Mouse (Mus musculus) limb, embryonic 14.5 days (tissue): ENCODE measurements around the gene Them5. TPM values are rescaled to one million over a fixed set of nuclear protein-coding genes. Genes with fewer than 3 reads are reported as not detected.

Experiments
- ATAC-seq: fragments of 200-750 bp; cut with Nextera tagmentation; 2 replicates; pipeline ENCODE4 v1.8.0; 2017; ENCODE audit warnings: low read depth, moderate number of reproducible peaks, moderate TSS enrichment; ENCODE audit not compliant: low FRiP score
- DNase-seq: peaks from one replicate; pipeline ENCODE4 v3.0.0-alpha.2; 2015; ENCODE audit warnings: low spot score
- H3K27ac ChIP-seq: fragments of 300-500 bp; sonication (generic); replicated peaks from 2 replicates; pipeline ENCODE4 v1.5.1; 2014; ENCODE audit warnings: low read depth, mild to moderate bottlenecking, low read length, moderate library complexity, mixed read lengths
- H3K27me3 ChIP-seq: fragments of 300-500 bp; sonication (generic); 2 replicates; pipeline ENCODE4 v1.6.1; 2014; ENCODE audit warnings: low read length, mixed read lengths; ENCODE audit not compliant: control insufficient read depth, insufficient read depth
- H3K36me3 ChIP-seq: fragments of 300-500 bp; sonication (generic); 2 replicates; pipeline ENCODE4 v1.6.1; 2014; ENCODE audit warnings: mild to moderate bottlenecking, low read length, moderate library complexity, mixed read lengths; ENCODE audit not compliant: control insufficient read depth, insufficient read depth
- H3K4me1 ChIP-seq: fragments of 300-500 bp; sonication (generic); 2 replicates; pipeline ENCODE4 v1.6.1; 2014; ENCODE audit warnings: antibody characterized with exemption, low read length, mixed read lengths; ENCODE audit not compliant: control insufficient read depth, insufficient read depth
- H3K4me2 ChIP-seq: fragments of 300-500 bp; sonication (generic); replicated peaks from 2 replicates; pipeline ENCODE4 v1.6.1; 2014; ENCODE audit warnings: low read depth, mild to moderate bottlenecking, low read length, moderate library complexity; ENCODE audit not compliant: severe bottlenecking
- H3K4me3 ChIP-seq: fragments of 300-500 bp; sonication (generic); replicated peaks from 2 replicates; pipeline ENCODE4 v1.5.1; 2014; ENCODE audit warnings: low read length
- H3K9ac ChIP-seq: fragments of 300-500 bp; sonication (generic); 2 replicates; pipeline ENCODE4 v1.6.1; 2014; ENCODE audit warnings: mild to moderate bottlenecking, low read depth, low read length, moderate library complexity; ENCODE audit not compliant: severe bottlenecking
- H3K9me3 ChIP-seq: fragments of 300-500 bp; sonication (generic); 2 replicates; pipeline ENCODE4 v1.6.1; 2016; ENCODE audit warnings: low read length; ENCODE audit not compliant: control insufficient read depth
- POLR2A ChIP-seq: fragments of 200-500 bp; IDR thresholded peaks from 2 replicates; pipeline ENCODE4 v1.8.0; 2012; ENCODE audit warnings: inconsistent platforms, mild to moderate bottlenecking, moderate library complexity, borderline replicate concordance; ENCODE audit not compliant: insufficient read depth, insufficient read length; ENCODE audit errors: extremely low read depth
- WGBS: fragments of 180-500 bp; shearing (Covaris S2); extraction: QIAGEN DNeasy Blood & Tissue Kit; methylation state at CpG from one replicate; pipeline ENCODE4 v1.1.7; 2014; 5-methylcytosine and 5-hydroxymethylcytosine counted together
- polyA plus RNA-seq, 2 experiments: library from polyadenylated mRNA; depleted of rRNA in 1 of 2; stranded (reverse) in 1 of 2; unstranded in 1 of 2; fragments of >200 nt; fragmentation: Nextera tagmentation in 1 of 2; extraction: Ambion mirVana in 1 of 2; gene quantifications; 2 replicates each; pipeline versions ENCODE4 v1.2.1 to v1.2.3; 2012 to 2014

The Them5 gene
- polyA plus RNA-seq, 2 experiments: 17.8 to 73.5 TPM

- Histone ChIP-seq H3K27ac (0 out of 2 replicates have a peak overlapping the region, but pooled peaks have one; percentile 52), H3K4me3 (peak overlapping the region; percentile 61), H3K4me1 (no peaks in the 10 kb centered on the region; the same call in 1 of the 2 replicates), H3K9me3 (no peaks in the 10 kb centered on the region), H3K4me2 (peak overlapping the region; percentile 94), H3K36me3 (0 out of 2 replicates have a peak, but pooled peaks cover 2% of the 10 kb centered on the region), H3K27me3 (peaks cover 24% of the 10 kb centered on the region; the same call in 1 of the 2 replicates), H3K9ac (peak overlapping the region; percentile 88)
- WGBS: 12% methylated on average over 47 of the region's 97 CpGs
- DNase-seq (peak; percentile 20), ATAC-seq (peak; percentile 72)
- no peak for TF ChIP-seq POLR2A
Observed at GRCm38 (mm10) chr3:94363291-94364153, 21.6 kb downstream of the Them5 start.

- Histone ChIP-seq H3K4me2 (peak overlapping the region; percentile 94), H3K4me3 (peak overlapping the region; percentile 61), H3K9ac (peak overlapping the region; percentile 88), H3K9me3 (no peaks in the 10 kb centered on the region), H3K27ac (0 out of 2 replicates have a peak overlapping the region, but pooled peaks have one; percentile 52), H3K27me3 (peaks cover 24% of the 10 kb centered on the region; the same call in 1 of the 2 replicates), H3K36me3 (0 out of 2 replicates have a peak, but pooled peaks cover 2% of the 10 kb centered on the region), H3K4me1 (no peaks in the 10 kb centered on the region; the same call in 1 of the 2 replicates)
- DNase-seq (no peak), ATAC-seq (no peak; the same call in 1 of the 2 replicates)
- TF ChIP-seq POLR2A: no peak
- WGBS: 5% methylated on average over 17 of the region's 23 CpGs
Observed at GRCm38 (mm10) chr3:94364154-94364526, 22.2 kb downstream of the Them5 start.

GRCm38 (mm10) chr3:94366761-94367160 lies 24.9 kb downstream of the Them5 start:
- no peaks in the 10 kb centered on the region for H3K9me3 ChIP-seq
- 17% methylated on average over 3 of the region's 3 CpGs for WGBS
- ATAC-seq: no peak

GRCm38 (mm10) chr3:94367511-94367910 lies 25.6 kb downstream of the Them5 start:
- Histone ChIP-seq H3K4me2 (no peak overlapping the region), H3K4me1 (peaks cover 11% of the 10 kb centered on the region), H3K9me3 (no peaks in the 10 kb centered on the region), H3K4me3 (no peak overlapping the region), H3K9ac (no peak overlapping the region), H3K36me3 (0 out of 2 replicates have a peak, but pooled peaks cover 2% of the 10 kb centered on the region), H3K27ac (no peak overlapping the region), H3K27me3 (peaks cover 19% of the 10 kb centered on the region; the same call in 1 of the 2 replicates)
- WGBS: 79% methylated on average over 6 of the region's 6 CpGs
- no peak for ATAC-seq
- no peak for TF ChIP-seq POLR2A
- no peak for DNase-seq

More at GRCm38 (mm10) chr3:94366761-94367160, 24.9 kb downstream of the Them5 start:
- Histone ChIP-seq H3K27ac (no peak overlapping the region), H3K4me1 (peaks cover 3% of the 10 kb centered on the region), H3K27me3 (peaks cover 24% of the 10 kb centered on the region; the same call in 1 of the 2 replicates), H3K9ac (no peak overlapping the region), H3K4me3 (no peak overlapping the region), H3K4me2 (no peak overlapping the region), H3K36me3 (0 out of 2 replicates have a peak, but pooled peaks cover 2% of the 10 kb centered on the region)
- TF ChIP-seq POLR2A: 0 out of 2 replicates have a peak, but pooled peaks have one; percentile 20
- peak; percentile 86 for DNase-seq

GRCm38 (mm10) chr3:94368631-94369030 lies 26.7 kb downstream of the Them5 start:
- no peak for TF ChIP-seq POLR2A
- H3K4me3 ChIP-seq: no peak overlapping the region
- H3K27me3 ChIP-seq: peaks cover 15% of the 10 kb centered on the region; the same call in 1 of the 2 replicates
- no peak overlapping the region for H3K4me2 ChIP-seq
- ATAC-seq (no peak), DNase-seq (no peak)
- H3K4me1 ChIP-seq: peaks cover 21% of the 10 kb centered on the region
- WGBS: 70% methylated on average over 6 of the region's 6 CpGs
- no peaks in the 10 kb centered on the region for H3K36me3 ChIP-seq
- no peak overlapping the region for H3K9ac ChIP-seq
- H3K9me3 ChIP-seq: no peaks in the 10 kb centered on the region
- H3K27ac ChIP-seq: no peak overlapping the region
